Mouse (Mus musculus): ENCODE data around the gene Dlx6.

The Dlx6 gene

DNA sequence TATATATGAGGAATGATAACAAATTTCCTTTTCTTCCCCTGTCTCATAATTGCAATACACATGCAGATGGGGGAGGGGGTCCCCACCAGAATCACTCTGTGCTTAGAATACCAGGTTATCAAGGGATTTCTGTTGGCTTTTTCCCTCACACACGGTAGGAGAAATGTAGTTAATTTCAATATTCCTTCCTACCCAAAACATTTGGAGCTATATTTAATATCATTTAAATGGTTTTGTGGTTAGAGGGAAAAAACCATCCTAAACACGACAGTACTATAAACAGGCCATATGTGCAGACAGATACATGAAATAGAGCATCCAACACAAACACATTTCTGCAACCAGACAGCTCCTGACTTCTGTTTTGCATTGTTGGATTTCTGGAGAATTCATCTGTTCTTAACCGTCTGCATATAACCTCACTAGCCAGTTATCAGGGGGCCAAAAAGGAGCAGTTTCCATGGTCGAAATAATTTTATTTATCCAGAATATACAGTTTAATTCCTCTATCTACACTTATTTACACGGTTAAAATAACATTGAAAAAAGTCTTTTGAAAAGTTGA lies 14.3 kb downstream of the Dlx6 start:
- DNase-seq (ENCODE audit: low spot score in 2 of 2), result no peak

DNA sequence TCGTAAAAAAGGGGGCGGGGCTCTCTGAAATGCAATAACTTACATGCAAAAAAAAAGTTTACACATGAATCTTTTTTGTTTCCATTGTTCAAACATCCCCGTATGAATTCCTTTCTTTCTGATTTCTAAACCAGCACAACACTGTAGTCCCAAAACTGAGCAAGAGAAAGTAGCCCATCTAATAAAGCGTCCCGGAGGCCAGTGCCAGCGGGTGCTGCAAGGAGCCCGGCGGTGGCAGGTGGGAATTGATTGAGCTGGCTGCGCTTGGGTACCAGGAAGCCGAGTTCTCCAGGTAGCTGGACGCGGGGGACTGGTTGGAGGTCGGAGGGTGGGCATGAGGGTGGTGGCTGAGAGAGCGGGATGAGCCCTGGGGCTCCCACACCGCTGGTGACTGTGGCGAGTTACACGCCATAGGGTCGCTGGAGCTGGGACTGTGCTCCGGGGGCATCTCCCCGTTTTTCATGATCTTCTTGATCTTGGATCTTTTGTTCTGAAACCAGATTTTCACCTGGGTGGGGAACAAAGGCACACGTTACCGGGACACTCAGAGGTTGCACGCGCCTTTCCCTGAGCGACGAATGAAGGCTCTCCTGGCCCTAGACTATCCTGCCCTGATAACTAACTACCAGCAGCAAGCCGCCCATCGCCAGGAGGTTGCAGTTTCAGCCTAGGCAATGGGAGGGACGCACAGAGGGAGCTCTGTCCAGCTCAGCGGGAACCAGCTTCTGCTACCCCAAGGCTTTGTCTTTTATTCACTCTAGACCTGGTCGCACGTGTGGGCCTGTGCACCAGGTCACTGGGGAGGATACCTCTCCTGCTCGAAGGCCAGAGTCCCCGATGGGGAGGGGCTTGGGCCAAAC lies 15.1 kb downstream of the Dlx6 start:
- no peak for DNase-seq (ENCODE audit: low spot score in 2 of 2)

DNA sequence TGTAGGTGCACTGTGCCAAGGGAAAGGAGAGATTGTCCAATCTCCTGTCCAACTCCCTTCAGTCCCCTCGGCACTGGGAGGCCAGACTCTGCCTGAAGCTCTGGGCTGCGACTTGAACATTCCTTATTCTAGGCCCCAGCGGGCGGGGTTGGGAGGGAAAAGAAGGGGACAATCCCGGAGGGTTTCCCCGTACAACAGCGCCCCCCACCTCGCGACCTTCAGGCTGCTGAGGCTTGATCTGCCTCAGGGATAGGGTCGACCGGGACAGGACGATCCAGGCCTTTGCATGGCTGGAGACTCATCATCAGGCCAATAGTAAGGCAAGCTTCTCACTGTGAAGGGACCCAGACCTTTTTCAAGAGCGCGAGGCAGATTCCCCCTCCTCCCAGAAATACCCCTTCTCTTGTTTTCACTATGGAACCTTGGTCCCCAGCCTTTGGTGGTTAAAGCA lies 15.7 kb downstream of the Dlx6 start:
- DNase-seq (ENCODE audit: low spot score in 2 of 2), result no peak

DNA sequence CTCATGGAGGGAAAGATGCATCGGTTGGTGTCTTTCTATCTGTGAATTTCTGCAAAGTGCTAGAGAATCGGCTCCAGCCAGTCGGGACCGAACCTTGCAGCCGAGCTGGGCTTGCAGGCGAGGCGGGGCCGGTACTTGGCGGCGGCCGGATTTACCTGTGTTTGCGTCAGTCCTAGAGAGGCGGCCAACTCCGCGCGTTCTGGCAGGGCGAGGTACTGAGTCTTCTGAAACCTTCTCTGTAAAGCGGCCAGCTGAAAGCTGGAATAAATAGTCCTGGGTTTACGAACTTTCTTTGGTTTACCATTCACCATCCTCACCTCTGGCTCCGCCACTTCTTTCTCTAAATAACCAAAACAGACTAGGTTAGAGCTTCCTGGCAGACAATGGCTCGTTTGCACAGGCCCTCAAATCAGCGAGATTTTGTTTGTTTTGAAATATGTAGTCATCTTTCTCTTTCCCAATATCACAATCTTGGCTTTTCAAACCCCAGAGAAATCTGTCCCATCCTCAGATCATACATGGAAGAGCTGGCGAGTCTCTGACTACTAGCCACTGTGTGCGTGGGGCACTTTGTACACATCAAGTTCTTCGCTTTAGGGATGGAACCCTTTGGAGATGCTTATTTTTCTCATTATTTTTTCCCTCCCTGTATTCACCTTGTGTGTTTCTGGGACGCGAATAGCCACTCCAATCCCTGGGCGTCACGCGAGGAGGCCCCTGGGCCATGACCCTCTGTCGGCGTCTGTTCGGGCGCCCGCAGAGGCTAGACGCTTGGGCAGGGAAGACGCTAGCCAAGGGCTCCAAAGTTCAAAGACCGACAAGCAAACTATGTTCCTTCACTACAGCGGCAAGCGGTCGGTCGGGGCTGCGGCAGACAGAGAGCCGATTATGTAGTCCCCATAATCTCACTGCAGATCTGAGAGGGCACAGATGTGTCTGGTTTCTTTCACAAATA lies 16.5 kb downstream of the Dlx6 start:
- DNase-seq (ENCODE audit: low spot score in 2 of 2), result no peak

DNA sequence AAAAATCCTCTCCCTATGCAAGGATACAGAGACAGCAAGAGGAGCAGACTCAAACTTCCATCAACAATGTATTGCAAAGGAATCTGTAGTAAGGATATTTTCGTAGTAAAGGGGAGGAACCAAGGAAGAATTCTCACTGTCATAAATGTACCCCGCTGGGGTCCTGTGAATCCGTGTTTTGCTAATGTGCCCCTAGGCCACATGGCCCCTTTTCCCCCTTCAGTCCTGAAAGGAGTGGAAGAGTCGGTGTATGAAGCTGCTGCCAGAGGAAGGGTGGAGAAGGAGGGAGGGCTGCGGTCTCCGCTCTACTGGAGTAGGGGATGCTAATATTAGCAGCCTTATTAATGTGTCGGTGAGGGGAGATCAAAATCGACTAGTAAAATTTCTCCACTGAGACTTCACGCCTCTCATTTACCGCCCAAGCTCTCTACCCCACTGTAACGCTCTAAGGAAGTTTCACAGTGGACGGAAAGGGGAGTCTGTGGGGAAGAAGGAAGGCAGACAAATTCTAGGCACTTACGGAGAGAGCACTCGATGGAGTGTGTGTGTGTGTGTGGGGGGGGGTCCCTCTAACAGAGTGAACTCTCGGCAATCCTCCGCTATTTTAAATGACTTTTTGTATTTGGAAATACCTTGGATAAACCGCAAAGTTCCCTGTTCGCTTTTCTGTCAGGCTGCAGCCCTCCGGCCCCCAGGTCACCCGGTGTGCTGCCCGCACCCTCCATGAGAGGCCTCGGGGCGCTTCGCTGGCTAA lies 17.4 kb downstream of the Dlx6 start:
- no peak for DNase-seq (ENCODE audit: low spot score in 2 of 2)

DNA sequence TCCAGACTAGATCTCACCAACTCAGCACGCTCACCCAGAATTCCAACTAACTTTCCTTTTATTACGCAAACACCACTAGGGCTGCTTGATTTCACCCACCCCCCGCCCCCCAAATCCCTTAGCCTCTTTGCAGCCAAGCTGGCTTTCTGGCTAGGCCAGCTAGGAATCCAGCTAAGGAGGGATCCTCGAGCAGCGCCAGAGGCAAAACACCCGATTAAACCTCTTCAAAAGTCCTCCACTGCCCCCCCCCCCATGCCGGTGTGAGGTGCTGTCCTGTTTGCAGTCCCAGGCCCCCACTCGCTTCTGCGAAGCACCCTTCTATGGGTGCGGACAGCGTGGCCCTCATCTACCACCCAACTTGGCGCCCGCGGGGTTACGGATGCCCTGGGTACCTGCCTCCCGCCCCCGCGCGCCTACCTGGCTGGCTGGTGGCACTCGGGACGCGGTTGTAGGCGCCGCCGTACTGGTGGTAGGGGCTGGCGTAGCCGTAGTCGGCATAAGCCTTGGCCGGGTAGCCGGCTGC lies 18.0 kb downstream of the Dlx6 start:
- no peak for DNase-seq (ENCODE audit: low spot score in 2 of 2)

DNA sequence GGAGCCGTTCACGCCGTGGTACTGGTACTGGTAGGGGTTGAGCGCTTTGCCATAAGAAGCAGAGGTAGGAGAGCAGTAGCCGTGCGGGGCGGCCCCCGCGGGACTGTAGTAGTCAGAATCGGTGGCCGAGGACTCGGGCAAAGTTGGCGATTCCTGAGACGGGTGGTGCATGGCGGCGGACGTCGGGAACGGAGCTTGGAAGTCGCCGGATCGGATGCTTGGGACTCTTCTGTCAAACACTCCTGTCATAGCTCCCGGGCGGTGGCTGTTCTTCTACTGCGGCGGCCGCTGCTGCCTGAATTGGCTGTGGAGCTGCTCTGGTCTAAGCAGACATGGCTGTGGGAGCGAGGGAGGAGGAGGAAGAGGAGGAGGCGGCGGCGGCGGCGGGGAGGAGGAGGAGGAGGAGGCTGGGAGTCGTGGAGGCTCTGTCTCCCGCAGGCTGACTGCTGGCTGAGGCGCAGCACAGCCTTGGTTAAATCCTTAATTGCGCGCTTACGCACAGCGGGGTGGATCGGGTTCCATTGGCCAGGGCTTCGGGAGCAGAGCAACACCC lies 18.6 kb downstream of the Dlx6 start, which contains the start of gene Dlx5:
Gene Dlx5 (minus strand): TSS at position 448 of the 553 bp plus-strand sequence.
- no peak for DNase-seq (ENCODE audit: low spot score in 2 of 2)

DNA sequence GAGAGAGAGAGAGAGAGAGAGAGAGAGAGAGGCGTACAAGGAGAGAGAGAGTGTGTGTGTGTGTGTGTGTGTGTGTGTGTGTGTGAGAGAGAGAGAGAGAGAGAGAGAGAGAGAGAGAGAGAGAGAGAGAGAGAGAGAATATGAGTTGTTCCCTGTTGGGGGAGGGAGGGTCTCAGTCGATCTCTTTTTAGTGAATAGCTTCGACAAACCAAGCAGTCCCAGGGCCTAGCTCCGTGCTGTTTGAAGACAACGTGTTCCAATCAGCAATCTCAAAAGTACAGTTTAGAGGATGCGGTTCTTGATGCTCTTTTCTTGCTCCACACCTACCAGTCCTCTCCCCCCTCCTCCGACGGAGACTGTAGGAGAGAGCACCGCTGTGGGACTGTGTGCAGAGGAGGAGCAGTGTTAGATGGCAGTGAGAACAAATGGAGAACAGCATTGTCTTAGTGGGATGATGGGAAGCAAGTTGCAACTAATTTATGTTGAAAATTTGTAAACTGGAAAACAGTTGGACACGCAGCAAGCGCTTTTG lies 19.2 kb downstream of the Dlx6 start:
- DNase-seq (ENCODE audit: low spot score in 2 of 2), result no peak

DNA sequence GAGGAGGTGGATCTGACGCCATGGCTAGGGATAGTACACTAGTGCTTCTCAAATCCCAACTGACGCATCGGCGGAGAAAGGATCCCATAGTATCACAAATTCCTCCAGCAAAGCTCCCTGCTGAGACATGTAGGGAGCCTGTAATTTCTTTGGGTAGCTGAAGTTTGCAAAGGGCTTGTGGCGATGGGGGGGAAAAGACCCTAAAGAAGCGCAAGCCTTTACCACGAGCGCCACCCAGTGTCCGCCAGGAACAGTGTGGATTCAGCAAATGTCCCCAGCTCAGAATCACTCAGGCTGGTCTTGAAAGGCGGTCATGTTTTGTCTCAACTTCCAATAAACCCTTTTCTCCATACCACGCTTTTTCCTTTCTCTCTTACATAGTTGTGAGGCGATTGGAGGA lies 21.8 kb downstream of the Dlx6 start:
- peak in 1 of 2 experiments; percentile 64 for DNase-seq (ENCODE audit: low spot score in 2 of 2)

DNA sequence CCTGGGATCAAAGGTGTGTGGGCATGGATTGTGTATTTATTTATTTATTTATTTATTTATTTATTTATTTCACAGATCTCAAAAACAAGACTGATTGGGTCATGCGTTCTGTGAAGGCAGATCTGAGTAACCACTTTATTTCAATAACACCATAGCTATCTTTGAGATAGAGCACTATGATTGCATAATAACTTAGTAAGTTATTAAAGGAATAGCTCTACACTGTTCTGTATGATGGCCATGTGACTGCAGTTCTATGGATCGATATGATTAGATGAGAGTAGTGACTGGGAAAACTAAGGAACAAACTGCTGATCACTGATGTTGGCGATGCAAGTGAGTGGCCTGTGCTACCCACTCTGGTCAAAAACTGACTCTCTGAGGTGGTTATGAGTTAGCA lies 23.1 kb downstream of the Dlx6 start:
- no peak for DNase-seq (ENCODE audit: low spot score in 2 of 2)

DNA sequence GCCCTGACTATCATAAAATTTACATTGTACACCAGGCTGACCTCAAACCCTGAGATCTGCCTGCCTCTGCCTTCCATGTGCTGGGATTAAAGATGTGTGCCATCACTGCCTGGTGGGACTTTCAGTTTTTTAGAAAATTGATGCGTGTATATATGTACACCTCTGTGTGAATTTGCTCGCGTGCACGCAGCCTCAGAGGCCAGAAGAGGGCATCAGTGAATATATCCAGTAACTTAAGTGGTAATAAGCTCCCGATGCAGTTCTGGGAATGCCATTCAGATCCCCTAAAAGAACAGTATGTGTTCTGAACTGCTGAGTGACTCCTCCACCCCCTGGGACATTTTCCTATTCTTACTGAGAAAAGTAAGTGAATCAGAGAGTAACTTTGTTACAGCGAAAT lies 26.9 kb downstream of the Dlx6 start:
- DNase-seq (ENCODE audit: low spot score in 2 of 2), result no peak

DNA sequence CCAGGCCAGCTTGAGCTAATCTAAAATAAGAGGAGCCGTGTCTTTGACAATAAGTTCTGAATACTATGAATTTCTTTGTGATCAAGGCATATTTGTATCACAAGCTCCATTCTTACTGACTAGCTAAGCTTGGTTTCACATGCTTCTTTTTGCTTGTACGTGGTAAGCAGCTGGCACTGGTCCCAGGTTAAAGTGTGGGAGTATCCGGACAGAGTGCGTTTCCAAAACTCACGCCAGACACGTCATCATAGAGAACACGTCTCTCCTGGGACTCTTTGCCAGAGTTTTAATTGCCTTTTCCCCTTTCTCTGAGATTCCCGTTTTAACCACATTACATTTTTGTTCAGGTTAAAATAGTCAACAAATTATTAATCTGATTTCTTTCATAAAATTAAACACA lies 46.5 kb downstream of the Dlx6 start:
- DNase-seq (ENCODE audit: low spot score in 2 of 2), result no peak

DNA sequence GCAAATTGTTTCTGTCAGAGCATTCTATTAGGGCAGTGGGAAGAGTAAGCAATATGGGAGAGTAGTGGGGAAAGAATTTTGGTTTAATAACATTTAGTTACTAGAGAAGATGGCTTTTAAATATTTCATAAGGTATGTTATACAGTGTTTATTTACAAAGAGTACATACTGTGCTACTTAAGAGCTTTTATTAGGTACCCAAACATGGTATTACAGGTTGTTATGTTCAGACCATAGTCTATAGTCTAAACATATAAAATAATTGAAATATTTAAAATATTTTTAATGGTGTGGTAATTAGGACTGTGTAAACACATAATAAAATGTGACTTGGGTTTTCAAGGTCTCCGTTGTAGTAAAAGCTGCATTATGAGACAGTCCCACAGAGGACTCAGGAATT lies 51.2 kb downstream of the Dlx6 start:
- DNase-seq (ENCODE audit: low spot score in 2 of 2), result no peak

DNA sequence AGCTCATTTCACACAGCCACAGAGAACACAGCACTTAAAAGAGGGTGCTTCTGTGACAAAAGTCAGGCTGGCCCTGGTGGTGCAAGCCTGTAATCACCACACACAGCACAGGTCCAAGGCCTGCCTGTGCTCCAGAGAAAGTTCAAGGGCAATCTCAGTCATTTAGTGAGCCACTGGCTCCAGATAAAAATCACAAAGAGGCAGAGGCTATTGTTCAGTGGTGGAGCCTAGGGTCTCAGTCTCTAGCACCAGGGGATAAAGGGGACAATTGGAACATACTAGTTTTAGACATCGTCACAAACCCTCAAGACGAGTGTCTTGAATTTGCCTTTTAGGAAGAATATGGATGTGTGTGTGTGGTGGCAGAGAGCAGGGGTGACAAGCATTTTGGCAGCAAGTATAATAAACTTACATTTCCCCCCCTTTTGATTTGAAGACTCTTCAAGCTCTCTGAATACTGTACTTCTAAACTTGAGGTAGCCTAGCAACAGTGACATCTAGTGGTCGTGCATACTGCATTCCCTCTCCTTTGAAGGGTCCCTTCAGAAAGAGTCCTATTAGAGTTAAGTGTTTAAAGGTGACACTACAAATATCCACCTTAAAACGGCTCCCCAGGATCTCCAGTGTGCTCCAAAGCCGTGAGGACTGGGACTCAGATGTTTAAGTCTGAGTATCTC lies 51.9 kb downstream of the Dlx6 start:
- peak; percentile 9 to 16 for DNase-seq (ENCODE audit: low spot score in 2 of 2)

DNA sequence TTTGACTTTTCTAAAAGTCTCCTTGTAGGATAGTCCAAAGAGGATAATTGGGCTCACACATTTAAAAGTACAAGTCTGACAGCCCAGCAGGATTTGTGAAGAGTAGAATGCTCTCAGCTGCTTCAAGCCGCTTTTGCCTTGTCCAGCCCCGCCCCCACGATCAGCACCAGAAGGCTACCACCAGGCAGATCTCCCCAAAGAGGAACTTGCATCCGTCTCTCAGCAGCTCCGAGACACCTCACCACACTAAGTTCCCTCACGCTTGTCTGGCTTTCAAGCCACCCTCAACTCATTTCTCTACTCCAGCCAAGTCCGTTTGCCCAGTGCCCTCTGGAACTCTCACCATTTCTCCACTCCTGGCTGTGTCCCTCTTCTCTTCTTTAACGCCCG lies 52.4 kb downstream of the Dlx6 start:
- DNase-seq (ENCODE audit: low spot score in 2 of 2), result no peak

DNA sequence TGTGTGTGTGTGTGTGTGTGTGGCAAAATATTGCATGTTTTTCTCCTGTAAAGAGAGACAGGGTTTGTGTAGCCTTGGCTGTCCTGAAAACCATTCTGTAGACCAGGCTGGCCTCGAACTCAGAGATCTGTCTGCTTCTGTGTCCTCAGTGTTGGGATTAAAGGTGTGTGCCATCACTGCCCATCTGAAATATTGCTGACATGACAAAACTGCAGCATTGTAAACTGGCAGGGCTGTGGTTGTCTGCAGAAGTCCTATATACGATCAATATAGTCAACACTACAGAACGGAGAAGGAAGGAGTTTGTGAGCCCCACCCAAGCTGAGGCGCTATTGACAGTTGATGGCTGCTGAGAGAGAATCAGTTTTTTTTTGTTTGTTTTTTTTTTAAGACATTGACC lies 54.2 kb downstream of the Dlx6 start:
- no peak for DNase-seq (ENCODE audit: low spot score in 2 of 2)
